Mouse (Mus musculus) erythroblast, embryonic 14.5 days (primary cell): ENCODE data around the gene Prkag2.

Source experiments
- GATA1 ChIP-seq: IDR thresholded peaks from 2 replicates; pipeline ENCODE4 v1.6.1; 2012; ENCODE audit warnings: low read length, inconsistent platforms, mixed read lengths
- TAL1 ChIP-seq: IDR thresholded peaks from 3 replicates; pipeline ENCODE4 v1.6.1; 2012; ENCODE audit warnings: low read length, inconsistent platforms, mixed read lengths

DNA sequence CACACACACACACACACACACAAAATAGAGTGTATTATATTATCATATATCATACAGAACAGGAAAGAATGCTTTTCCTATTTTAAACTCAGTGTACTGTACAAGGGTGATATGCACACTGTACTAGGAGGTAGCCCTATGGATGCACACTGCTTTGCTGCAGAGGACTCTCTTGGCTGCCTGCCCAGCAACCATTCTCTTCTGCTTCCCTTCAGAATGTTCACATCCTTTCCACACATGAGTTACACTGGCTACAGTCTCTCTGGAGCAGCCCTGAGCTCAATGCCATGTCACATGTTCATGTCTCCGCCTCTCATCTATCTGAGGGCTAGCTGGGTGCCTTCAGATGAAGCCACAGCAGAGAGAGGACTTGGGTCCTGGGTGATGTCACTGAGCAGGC is 181.3 kb downstream of the Prkag2 start:
- TF ChIP-seq TAL1 (no peak), GATA1 (no peak)
